Mouse (Mus musculus): ENCODE data around the gene Mcoln1. TPM values are rescaled to one million over a fixed set of nuclear protein-coding genes. Genes with fewer than 3 reads are reported as not detected.

Mcoln1 gene
- polyA plus RNA-seq, 2 experiments = 12.6 to 26.1 TPM

GRCm38 (mm10) chr8:3517117-3517495 lies 16.8 kb downstream of the Mcoln1 start:
- H3K4me1 ChIP-seq (replicated peaks; ENCODE audit: control insufficient read depth in 2 of 2, insufficient read depth in 2 of 2, low read length in 1 of 2) = peaks cover 34% of the 10 kb centered on the region in 2 experiments
- 3% methylated on average over 16 of the region's 16 CpGs for WGBS (ENCODE audit: insufficient replicate concordance)
- peak overlapping the region; percentile 79 to 84 for H3K4me3 ChIP-seq (ENCODE audit: insufficient read depth in 1 of 2, low read depth in 2 of 2, low read length in 2 of 2)
- H3K36me3 ChIP-seq (replicated peaks; ENCODE audit: control insufficient read depth, insufficient read depth, low read depth) = no peaks in the 10 kb centered on the region; the same call in none of the 2 replicates
- peak overlapping the region; percentile 100 for H3K4me2 ChIP-seq (ENCODE audit: low read depth)
- H3K27me3 ChIP-seq (ENCODE audit: control insufficient read depth, insufficient read depth, low read length) = no peaks in the 10 kb centered on the region
- no peak for TF ChIP-seq CTCF (IDR thresholded peaks at IDR 0.05; ENCODE audit: low read depth)
- TF ChIP-seq EP300 (IDR thresholded peaks at IDR 0.05; ENCODE audit: low read depth) = no peak
- ATAC-seq (ENCODE audit: insufficient read depth) (no peak), DNase-seq (ENCODE audit: low read depth in 3 of 3, low spot score in 3 of 3) (no peak)
- peak overlapping the region; percentile 24 for H3K27ac ChIP-seq
- H3K9me3 ChIP-seq (ENCODE audit: control insufficient read depth, low read length) = no peaks in the 10 kb centered on the region
- peak overlapping the region; percentile 77 for H3K9ac ChIP-seq (replicated peaks)

- H3K4me1 ChIP-seq (replicated peaks; ENCODE audit: control insufficient read depth in 2 of 2, insufficient read depth in 2 of 2, low read length in 1 of 2) = peaks cover 38 to 42% of the 10 kb centered on the region in 2 experiments
- TF ChIP-seq EP300 (IDR thresholded peaks at IDR 0.05; ENCODE audit: low read depth) = peak; percentile 93
- TF ChIP-seq CTCF (IDR thresholded peaks at IDR 0.05; ENCODE audit: low read depth) = no peak
- DNase-seq (ENCODE audit: low read depth in 3 of 3, low spot score in 3 of 3) = peak; percentile 76 to 78 (median 77)
- ATAC-seq (ENCODE audit: insufficient read depth) = peak; percentile 99
- peak overlapping the region; percentile 96 for H3K27ac ChIP-seq
- H3K36me3 ChIP-seq (replicated peaks; ENCODE audit: control insufficient read depth, insufficient read depth, low read depth) = peaks cover 21% of the 10 kb centered on the region
- no peaks in the 10 kb centered on the region for H3K9me3 ChIP-seq (ENCODE audit: control insufficient read depth, low read length)
- H3K4me3 ChIP-seq (ENCODE audit: insufficient read depth in 1 of 2, low read depth in 2 of 2, low read length in 2 of 2) = peak overlapping the region; percentile 22 to 39
- H3K9ac ChIP-seq (replicated peaks) = peak overlapping the region; percentile 59
- WGBS (ENCODE audit: insufficient replicate concordance) = 47% methylated on average over 13 of the region's 13 CpGs
- peak overlapping the region; percentile 71 for H3K4me2 ChIP-seq (ENCODE audit: low read depth)
- no peaks in the 10 kb centered on the region for H3K27me3 ChIP-seq (ENCODE audit: control insufficient read depth, insufficient read depth, low read length)
Measured at GRCm38 (mm10) chr8:3522007-3522697, 21.9 kb downstream of the Mcoln1 start.

- Histone ChIP-seq H3K27ac (no peak overlapping the region), H3K4me1 (replicated peaks; ENCODE audit: control insufficient read depth in 2 of 2, insufficient read depth in 2 of 2, low read length in 1 of 2) (peaks cover 2 to 4% of the 10 kb centered on the region in 2 experiments), H3K4me2 (ENCODE audit: low read depth) (no peak overlapping the region), H3K9me3 (ENCODE audit: control insufficient read depth, low read length) (no peaks in the 10 kb centered on the region), H3K27me3 (ENCODE audit: control insufficient read depth, insufficient read depth, low read length) (no peaks in the 10 kb centered on the region), H3K4me3 (ENCODE audit: insufficient read depth in 1 of 2, low read depth in 2 of 2, low read length in 2 of 2) (no peak overlapping the region), H3K36me3 (replicated peaks; ENCODE audit: control insufficient read depth, insufficient read depth, low read depth) (peaks cover 16% of the 10 kb centered on the region), H3K9ac (replicated peaks) (no peak overlapping the region)
- DNase-seq (ENCODE audit: low read depth in 3 of 3, low spot score in 3 of 3) (no peak), ATAC-seq (ENCODE audit: insufficient read depth) (no peak)
- no peak for TF ChIP-seq CTCF (IDR thresholded peaks at IDR 0.05; ENCODE audit: low read depth)
- no peak for TF ChIP-seq EP300 (IDR thresholded peaks at IDR 0.05; ENCODE audit: low read depth)
- 63% methylated on average over 5 of the region's 5 CpGs for WGBS (ENCODE audit: insufficient replicate concordance)
Measured at GRCm38 (mm10) chr8:3530816-3531215, 30.6 kb downstream of the Mcoln1 start.

GRCm38 (mm10) chr8:3531936-3532335 lies 31.7 kb downstream of the Mcoln1 start:
- no peak for TF ChIP-seq EP300 (IDR thresholded peaks at IDR 0.05; ENCODE audit: low read depth)
- no peak for TF ChIP-seq CTCF (IDR thresholded peaks at IDR 0.05; ENCODE audit: low read depth)
- no peak overlapping the region for H3K4me3 ChIP-seq (ENCODE audit: insufficient read depth in 1 of 2, low read depth in 2 of 2, low read length in 2 of 2)

GRCm38 (mm10) chr8:3536053-3536841 lies 36.0 kb downstream of the Mcoln1 start:
- 54% methylated on average over 15 of the region's 15 CpGs for WGBS (ENCODE audit: insufficient replicate concordance)
- Histone ChIP-seq H3K9ac (replicated peaks) (no peak overlapping the region), H3K36me3 (replicated peaks; ENCODE audit: control insufficient read depth, insufficient read depth, low read depth) (peaks cover 16% of the 10 kb centered on the region)

More at GRCm38 (mm10) chr8:3531936-3532335, 31.7 kb downstream of the Mcoln1 start:
- H3K9ac ChIP-seq (replicated peaks) = no peak overlapping the region
- no peak for DNase-seq (ENCODE audit: low read depth in 3 of 3, low spot score in 3 of 3)
- H3K4me1 ChIP-seq (replicated peaks; ENCODE audit: control insufficient read depth in 2 of 2, insufficient read depth in 2 of 2, low read length in 1 of 2) = peaks cover 6 to 11% of the 10 kb centered on the region in 2 experiments
- H3K9me3 ChIP-seq (ENCODE audit: control insufficient read depth, low read length) = no peaks in the 10 kb centered on the region
- H3K27me3 ChIP-seq (ENCODE audit: control insufficient read depth, insufficient read depth, low read length) = no peaks in the 10 kb centered on the region
- peaks cover 12% of the 10 kb centered on the region for H3K36me3 ChIP-seq (replicated peaks; ENCODE audit: control insufficient read depth, insufficient read depth, low read depth)
- no peak overlapping the region for H3K27ac ChIP-seq
- 93% methylated on average over 18 of the region's 18 CpGs for WGBS (ENCODE audit: insufficient replicate concordance)
- no peak for ATAC-seq (ENCODE audit: insufficient read depth)
- no peak overlapping the region for H3K4me2 ChIP-seq (ENCODE audit: low read depth)

More at GRCm38 (mm10) chr8:3536053-3536841, 36.0 kb downstream of the Mcoln1 start:
- H3K4me1 ChIP-seq (replicated peaks; ENCODE audit: control insufficient read depth in 2 of 2, insufficient read depth in 2 of 2, low read length in 1 of 2) = peaks cover 6 to 11% of the 10 kb centered on the region in 2 experiments
- DNase-seq (ENCODE audit: low read depth in 3 of 3, low spot score in 3 of 3) = peak; percentile 60 to 77 (median 64)
- TF ChIP-seq CTCF (IDR thresholded peaks at IDR 0.05; ENCODE audit: low read depth) (no peak), EP300 (IDR thresholded peaks at IDR 0.05; ENCODE audit: low read depth) (no peak)
- no peaks in the 10 kb centered on the region for H3K27me3 ChIP-seq (ENCODE audit: control insufficient read depth, insufficient read depth, low read length)
- H3K9me3 ChIP-seq (ENCODE audit: control insufficient read depth, low read length) = no peaks in the 10 kb centered on the region
- H3K4me2 ChIP-seq (ENCODE audit: low read depth) = peak overlapping the region; percentile 33
- H3K4me3 ChIP-seq (ENCODE audit: insufficient read depth in 1 of 2, low read depth in 2 of 2, low read length in 2 of 2) = no peak overlapping the region
- no peak overlapping the region for H3K27ac ChIP-seq
- peak; percentile 82 for ATAC-seq (ENCODE audit: insufficient read depth)
